Mouse (Mus musculus): Measurements from ENCODE around the gene Ascl2.

GRCm38 (mm10) chr7:143006756-143007598, 37.9 kb upstream of the Ascl2 start:
- TF ChIP-seq CTCF (IDR thresholded peaks at IDR 0.05; ENCODE audit: low read depth, low read length) (no peak), POLR2A (IDR thresholded peaks at IDR 0.05; ENCODE audit: borderline replicate concordance, low read depth, low read length) (no peak)

All from bone marrow macrophage, adult 2 months (primary cell).